Mouse (Mus musculus): Measurements from ENCODE around the gene Mical3. TPM values are rescaled to one million over a fixed set of nuclear protein-coding genes. Genes with fewer than 3 reads are reported as not detected.

Gene Mical3
- polyA plus RNA-seq, 1 experiment from 2014 or later = 28.2 TPM

GRCm38 (mm10) chr6:121096862-121097261, 33.9 kb downstream of the Mical3 start:
- 0 out of 2 replicates have a peak overlapping the region, but pooled peaks have one; percentile 8 for H3K9ac ChIP-seq
- no peak for ATAC-seq (ENCODE audit: extremely low read depth, insufficient number of reproducible peaks, low FRiP score, low TSS enrichment)
- H3K27ac ChIP-seq (replicated peaks) = no peak overlapping the region
- H3K4me1 ChIP-seq = peaks cover 94% of the 10 kb centered on the region
- H3K4me2 ChIP-seq = no peak overlapping the region
- H3K4me3 ChIP-seq = no peak overlapping the region
- H3K27me3 ChIP-seq (replicated peaks) = no peaks in the 10 kb centered on the region
- no peaks in the 10 kb centered on the region for H3K9me3 ChIP-seq
- 84% methylated on average over 8 of the region's 8 CpGs for WGBS
- peaks cover 18% of the 10 kb centered on the region for H3K36me3 ChIP-seq

GRCm38 (mm10) chr6:121096390-121096789, 34.4 kb downstream of the Mical3 start:
- peaks cover 90% of the 10 kb centered on the region for H3K4me1 ChIP-seq
- no peak overlapping the region for H3K4me3 ChIP-seq

GRCm38 (mm10) chr6:121093662-121094408, 37.0 kb downstream of the Mical3 start:
- 61% methylated on average over 8 of the region's 8 CpGs for WGBS
- no peak overlapping the region for H3K4me3 ChIP-seq
- H3K4me1 ChIP-seq = peaks cover 85% of the 10 kb centered on the region
- H3K4me2 ChIP-seq = peak overlapping the region; percentile 37; the same call in 1 of the 2 replicates
- peak overlapping the region; percentile 59 for H3K9ac ChIP-seq
- peak overlapping the region; percentile 48 for H3K27ac ChIP-seq (replicated peaks)
- peaks cover 43% of the 10 kb centered on the region for H3K36me3 ChIP-seq
- H3K27me3 ChIP-seq (replicated peaks) = no peaks in the 10 kb centered on the region
- H3K9me3 ChIP-seq = no peaks in the 10 kb centered on the region
- ATAC-seq (ENCODE audit: extremely low read depth, insufficient number of reproducible peaks, low FRiP score, low TSS enrichment) = peak; percentile 81

More at GRCm38 (mm10) chr6:121096390-121096789, 34.4 kb downstream of the Mical3 start:
- Histone ChIP-seq H3K9me3 (no peaks in the 10 kb centered on the region), H3K36me3 (peaks cover 23% of the 10 kb centered on the region), H3K4me2 (no peak overlapping the region), H3K9ac (no peak overlapping the region), H3K27ac (replicated peaks) (peak overlapping the region; percentile 13; the same call in 1 of the 2 replicates), H3K27me3 (replicated peaks) (no peaks in the 10 kb centered on the region)
- WGBS = 85% methylated on average over 8 of the region's 8 CpGs
- no peak for ATAC-seq (ENCODE audit: extremely low read depth, insufficient number of reproducible peaks, low FRiP score, low TSS enrichment)

- no peak overlapping the region for H3K4me3 ChIP-seq
- no peak overlapping the region for H3K4me2 ChIP-seq
- H3K36me3 ChIP-seq = peaks cover 41% of the 10 kb centered on the region
- no peaks in the 10 kb centered on the region for H3K9me3 ChIP-seq
- no peak for ATAC-seq (ENCODE audit: extremely low read depth, insufficient number of reproducible peaks, low FRiP score, low TSS enrichment)
- H3K4me1 ChIP-seq = peaks cover 85% of the 10 kb centered on the region
- H3K27me3 ChIP-seq (replicated peaks) = no peaks in the 10 kb centered on the region
- no peak overlapping the region; the same call in 1 of the 2 replicates for H3K9ac ChIP-seq
- 0 out of 2 replicates have a peak overlapping the region, but pooled peaks have one; percentile 39 for H3K27ac ChIP-seq (replicated peaks)
- 82% methylated on average over 11 of the region's 11 CpGs for WGBS
These were observed 40.0 kb downstream of the Mical3 start for GRCm38 (mm10) chr6:121090786-121091185.

GRCm38 (mm10) chr6:121087586-121088245, 43.1 kb downstream of the Mical3 start:
- no peaks in the 10 kb centered on the region for H3K9me3 ChIP-seq
- ATAC-seq (ENCODE audit: extremely low read depth, insufficient number of reproducible peaks, low FRiP score, low TSS enrichment) = no peak
- 67% methylated on average over 22 of the region's 22 CpGs for WGBS
- H3K4me3 ChIP-seq = no peak overlapping the region
- H3K4me1 ChIP-seq = peaks cover 85% of the 10 kb centered on the region
- H3K9ac ChIP-seq = no peak overlapping the region; the same call in none of the 2 replicates
- peak overlapping the region; percentile 53 for H3K27ac ChIP-seq (replicated peaks)
- H3K27me3 ChIP-seq (replicated peaks) = no peaks in the 10 kb centered on the region
- H3K4me2 ChIP-seq = no peak overlapping the region
- H3K36me3 ChIP-seq = peaks cover 36% of the 10 kb centered on the region

- H3K4me2 ChIP-seq = no peak overlapping the region
- H3K9me3 ChIP-seq = no peaks in the 10 kb centered on the region
- H3K4me1 ChIP-seq = peaks cover 87% of the 10 kb centered on the region
- peaks cover 31% of the 10 kb centered on the region for H3K36me3 ChIP-seq
- 74% methylated on average over 10 of the region's 10 CpGs for WGBS
- peak overlapping the region; percentile 53; the same call in 1 of the 2 replicates for H3K27ac ChIP-seq (replicated peaks)
- no peak overlapping the region for H3K4me3 ChIP-seq
- ATAC-seq (ENCODE audit: extremely low read depth, insufficient number of reproducible peaks, low FRiP score, low TSS enrichment) = no peak
- H3K27me3 ChIP-seq (replicated peaks) = no peaks in the 10 kb centered on the region
- H3K9ac ChIP-seq = 0 out of 2 replicates have a peak overlapping the region, but pooled peaks have one; percentile 19
These were observed 43.7 kb downstream of the Mical3 start for GRCm38 (mm10) chr6:121087127-121087526.

GRCm38 (mm10) chr6:121086226-121086625, 44.6 kb downstream of the Mical3 start:
- Histone ChIP-seq H3K27me3 (replicated peaks) (no peaks in the 10 kb centered on the region), H3K27ac (replicated peaks) (no peak overlapping the region), H3K36me3 (peaks cover 22% of the 10 kb centered on the region), H3K4me2 (no peak overlapping the region), H3K4me3 (no peak overlapping the region), H3K4me1 (peaks cover 90% of the 10 kb centered on the region), H3K9me3 (no peaks in the 10 kb centered on the region), H3K9ac (peak overlapping the region; percentile 47)
- WGBS = 84% methylated on average over 9 of the region's 9 CpGs
- ATAC-seq (ENCODE audit: extremely low read depth, insufficient number of reproducible peaks, low FRiP score, low TSS enrichment) = no peak

GRCm38 (mm10) chr6:121084050-121084480, 46.7 kb downstream of the Mical3 start:
- Histone ChIP-seq H3K4me1 (peaks cover 100% of the 10 kb centered on the region), H3K36me3 (0 out of 2 replicates have a peak, but pooled peaks cover 6% of the 10 kb centered on the region), H3K4me2 (peak overlapping the region; percentile 46), H3K27ac (replicated peaks) (peak overlapping the region; percentile 85), H3K9me3 (no peaks in the 10 kb centered on the region), H3K27me3 (replicated peaks) (no peaks in the 10 kb centered on the region), H3K4me3 (no peak overlapping the region), H3K9ac (peak overlapping the region; percentile 67)
- WGBS = 11% methylated on average over 6 of the region's 6 CpGs
- ATAC-seq (ENCODE audit: extremely low read depth, insufficient number of reproducible peaks, low FRiP score, low TSS enrichment) = no peak

- no peak for ATAC-seq (ENCODE audit: extremely low read depth, insufficient number of reproducible peaks, low FRiP score, low TSS enrichment)
These were observed 48.7 kb downstream of the Mical3 start for GRCm38 (mm10) chr6:121082094-121082473.

GRCm38 (mm10) chr6:121081288-121082093, 49.3 kb downstream of the Mical3 start:
- H3K9ac ChIP-seq = peak overlapping the region; percentile 61
- no peaks in the 10 kb centered on the region for H3K9me3 ChIP-seq
- H3K36me3 ChIP-seq = no peaks in the 10 kb centered on the region; the same call in 1 of the 2 replicates
- ATAC-seq (ENCODE audit: extremely low read depth, insufficient number of reproducible peaks, low FRiP score, low TSS enrichment) = no peak
- peak overlapping the region; percentile 62 for H3K27ac ChIP-seq (replicated peaks)
- 47% methylated on average over 26 of the region's 26 CpGs for WGBS
- H3K27me3 ChIP-seq (replicated peaks) = no peaks in the 10 kb centered on the region
- no peak overlapping the region; the same call in 1 of the 2 replicates for H3K4me2 ChIP-seq
- H3K4me3 ChIP-seq = no peak overlapping the region
- H3K4me1 ChIP-seq = peaks cover 100% of the 10 kb centered on the region

More at GRCm38 (mm10) chr6:121082094-121082473, 48.7 kb downstream of the Mical3 start:
- no peak overlapping the region for H3K4me2 ChIP-seq
- H3K27ac ChIP-seq (replicated peaks) = peak overlapping the region; percentile 62
- peaks cover 100% of the 10 kb centered on the region for H3K4me1 ChIP-seq
- peak overlapping the region; percentile 61; the same call in 1 of the 2 replicates for H3K9ac ChIP-seq
- no peaks in the 10 kb centered on the region for H3K27me3 ChIP-seq (replicated peaks)
- H3K36me3 ChIP-seq = no peaks in the 10 kb centered on the region; the same call in 1 of the 2 replicates
- no peaks in the 10 kb centered on the region for H3K9me3 ChIP-seq
- H3K4me3 ChIP-seq = no peak overlapping the region
- WGBS = 75% methylated on average over 10 of the region's 10 CpGs
